Mouse (Mus musculus) midbrain, embryonic 16.5 days (tissue): ENCODE measurements around the gene Stau1. TPM values are rescaled to one million over a fixed set of nuclear protein-coding genes. Genes with fewer than 3 reads are reported as not detected.

Source experiments
- ATAC-seq: fragments of 200-750 bp; cut with Nextera tagmentation; 2 replicates; pipeline ENCODE4 v1.8.0; 2017; ENCODE audit warnings: moderate TSS enrichment
- H3K27ac ChIP-seq: fragments of 300-500 bp; sonication (generic); 2 replicates; pipeline ENCODE4 v1.5.1; 2014; ENCODE audit warnings: mild to moderate bottlenecking, low read length, mixed read lengths
- H3K27me3 ChIP-seq: fragments of 300-500 bp; sonication (generic); 2 replicates; pipeline ENCODE4 v1.6.1; 2014; ENCODE audit warnings: low read depth, low read length, mixed read lengths; ENCODE audit not compliant: control insufficient read depth, insufficient read depth
- H3K36me3 ChIP-seq: fragments of 300-500 bp; sonication (generic); 2 replicates; pipeline ENCODE4 v1.6.1; 2014; ENCODE audit warnings: mild to moderate bottlenecking, low read length, moderate library complexity, mixed read lengths; ENCODE audit not compliant: control insufficient read depth, insufficient read depth
- H3K4me1 ChIP-seq: fragments of 300-500 bp; sonication (generic); 2 replicates; pipeline ENCODE4 v1.6.1; 2014; ENCODE audit warnings: mild to moderate bottlenecking, low read length, mixed read lengths; ENCODE audit not compliant: control insufficient read depth, insufficient read depth
- H3K4me2 ChIP-seq: fragments of 300-500 bp; sonication (generic); 2 replicates; pipeline ENCODE4 v1.6.1; 2014; ENCODE audit warnings: mild to moderate bottlenecking, low read length, mixed read lengths
- H3K4me3 ChIP-seq: fragments of 300-500 bp; sonication (generic); 2 replicates; pipeline ENCODE4 v1.5.1; 2014; ENCODE audit warnings: low read depth, mild to moderate bottlenecking, low read length, moderate library complexity, mixed read lengths
- H3K9ac ChIP-seq: fragments of 300-500 bp; sonication (generic); 2 replicates; pipeline ENCODE4 v1.6.1; 2014; ENCODE audit warnings: low read depth, low read length, mixed read lengths
- H3K9me3 ChIP-seq: fragments of 300-500 bp; sonication (generic); replicated peaks from 2 replicates; pipeline ENCODE4 v1.6.1; 2014; ENCODE audit warnings: mild to moderate bottlenecking, low read length, mixed read lengths; ENCODE audit not compliant: control insufficient read depth, poor library complexity, severe bottlenecking
- WGBS: fragments of 180-500 bp; shearing (Covaris S2); extraction: QIAGEN DNeasy Blood & Tissue Kit; methylation state at CpG from one replicate; pipeline ENCODE4 v1.1.7; 2014; 5-methylcytosine and 5-hydroxymethylcytosine counted together
- polyA plus RNA-seq: library from polyadenylated mRNA; unstranded; fragments of >200 nt; fragmentation: Nextera tagmentation; extraction: Ambion mirVana; gene quantifications from 2 replicates; pipeline ENCODE4 v1.2.1, GENCODE M21; 2015

Gene Stau1
- polyA plus RNA-seq, 1 experiment from 2014 or later: 122 TPM

- Histone ChIP-seq H3K36me3 (no peaks in the 10 kb centered on the region), H3K9me3 (no peaks in the 10 kb centered on the region), H3K4me2 (peak overlapping the region; percentile 66), H3K27ac (peak overlapping the region; percentile 98), H3K9ac (peak overlapping the region; percentile 85), H3K4me1 (peaks cover 12% of the 10 kb centered on the region), H3K4me3 (peak overlapping the region; percentile 63), H3K27me3 (no peaks in the 10 kb centered on the region)
- ATAC-seq: peak; percentile 41
- WGBS: under 1% methylated on average over 28 of the region's 28 CpGs
Measured at GRCm38 (mm10) chr2:166906523-166907182, 89.4 kb downstream of the Stau1 start.

GRCm38 (mm10) chr2:166905711-166906522 lies 90.2 kb downstream of the Stau1 start, which contains the start of gene Cse1l:
Gene Cse1l (plus strand): TSS chr2:166906040.
- peak within 1 kb of the TSS; percentile 66 for H3K4me2 ChIP-seq
- no peaks in the 10 kb centered on the region for H3K9me3 ChIP-seq
- H3K4me3 ChIP-seq: peak within 1 kb of the TSS; percentile 63
- no peaks in the 10 kb centered on the region for H3K27me3 ChIP-seq
- H3K36me3 ChIP-seq: no peaks in the 10 kb centered on the region
- H3K9ac ChIP-seq: peak within 1 kb of the TSS; percentile 85
- WGBS: under 1% methylated on average over 72 of the region's 80 CpGs
- H3K27ac ChIP-seq: peak within 1 kb of the TSS; percentile 98
- H3K4me1 ChIP-seq: peaks cover 12% of the 10 kb centered on the region
- peak; percentile 97 for ATAC-seq

- no peak overlapping the region for H3K27ac ChIP-seq
- H3K4me1 ChIP-seq: peaks cover 12% of the 10 kb centered on the region
- H3K36me3 ChIP-seq: no peaks in the 10 kb centered on the region
- ATAC-seq: no peak
- H3K4me3 ChIP-seq: no peak overlapping the region
- H3K27me3 ChIP-seq: no peaks in the 10 kb centered on the region
- no peaks in the 10 kb centered on the region for H3K9me3 ChIP-seq
- WGBS: 91% methylated on average over 6 of the region's 6 CpGs
- no peak overlapping the region for H3K4me2 ChIP-seq
- no peak overlapping the region for H3K9ac ChIP-seq
Measured at GRCm38 (mm10) chr2:166903719-166904282, 92.3 kb downstream of the Stau1 start.

GRCm38 (mm10) chr2:166900792-166901505 lies 95.2 kb downstream of the Stau1 start:
- Histone ChIP-seq H3K4me3 (no peak overlapping the region), H3K27me3 (no peaks in the 10 kb centered on the region), H3K9me3 (no peaks in the 10 kb centered on the region), H3K4me1 (peaks cover 3% of the 10 kb centered on the region), H3K36me3 (no peaks in the 10 kb centered on the region), H3K4me2 (no peak overlapping the region), H3K9ac (no peak overlapping the region), H3K27ac (no peak overlapping the region)
- 86% methylated on average over 8 of the region's 8 CpGs for WGBS
- ATAC-seq: no peak

GRCm38 (mm10) chr2:166899746-166900145 lies 96.4 kb downstream of the Stau1 start:
- Histone ChIP-seq H3K4me1 (no peaks in the 10 kb centered on the region), H3K36me3 (peaks cover under 1% of the 10 kb centered on the region; the same call in 1 of the 2 replicates), H3K27me3 (no peaks in the 10 kb centered on the region), H3K27ac (no peak overlapping the region), H3K4me3 (no peak overlapping the region), H3K9me3 (no peaks in the 10 kb centered on the region), H3K9ac (no peak overlapping the region), H3K4me2 (no peak overlapping the region)
- WGBS: 68% methylated on average over 3 of the region's 3 CpGs
- ATAC-seq: no peak

- no peak for ATAC-seq
- H3K9ac ChIP-seq: no peak overlapping the region
- 79% methylated on average over 2 of the region's 2 CpGs for WGBS
- no peaks in the 10 kb centered on the region for H3K27me3 ChIP-seq
- H3K4me2 ChIP-seq: no peak overlapping the region
- H3K4me1 ChIP-seq: no peaks in the 10 kb centered on the region
- no peak overlapping the region for H3K27ac ChIP-seq
- H3K4me3 ChIP-seq: no peak overlapping the region
- no peaks in the 10 kb centered on the region for H3K9me3 ChIP-seq
- peaks cover 4% of the 10 kb centered on the region; the same call in 1 of the 2 replicates for H3K36me3 ChIP-seq
Measured at GRCm38 (mm10) chr2:166899161-166899560, 96.9 kb downstream of the Stau1 start.

Other genes starting within 250 kb of the Stau1 start
- gene Trp53rkb, start 203.8 kb downstream of the Stau1 start, polyA plus RNA-seq: 8.8 and 9.0 TPM in 2 replicates
- gene Arfgef2, start 190.7 kb downstream of the Stau1 start, polyA plus RNA-seq: 5.7 and 5.8 TPM in 2 replicates
- gene Cse1l, start 90.3 kb downstream of the Stau1 start, polyA plus RNA-seq: 100 and 102 TPM in 2 replicates
- 37.6 and 37.8 TPM in 2 replicates for gene Ddx27, start 18.9 kb upstream of the Stau1 start, polyA plus RNA-seq
- gene Znfx1, start 66.7 kb upstream of the Stau1 start, polyA plus RNA-seq: 6.2 and 8.0 TPM in 2 replicates
- 3.9 and 4.0 TPM in 2 replicates for gene Kcnb1, start 193.9 kb upstream of the Stau1 start, polyA plus RNA-seq
- 3.4 and 4.3 TPM in 2 replicates for gene Ptgis, start 244.3 kb upstream of the Stau1 start, polyA plus RNA-seq